Mouse (Mus musculus): ENCODE results near the gene Dock11. TPM values are rescaled to one million over a fixed set of nuclear protein-coding genes. Genes with fewer than 3 reads are reported as not detected.

Dock11 gene
- polyA plus RNA-seq, 1 experiment, result 10.7 TPM

GRCm38 (mm10) chrX:35963087-35963486, 74.5 kb downstream of the Dock11 start:
- H3K4me1 ChIP-seq (ENCODE audit: control insufficient read depth, insufficient read depth, low read length), result no peaks in the 10 kb centered on the region
- no peak overlapping the region for H3K4me3 ChIP-seq (replicated peaks; ENCODE audit: control insufficient read depth, low read depth, low read length)
- no peak overlapping the region for H3K27ac ChIP-seq (ENCODE audit: control insufficient read depth, insufficient read depth, low read depth, low read length, poor library complexity)
- TF ChIP-seq POLR2A (IDR thresholded peaks at IDR 0.05; ENCODE audit: borderline replicate concordance, control insufficient read depth, low read depth, low read length), result no peak
- no peak for TF ChIP-seq CTCF (IDR thresholded peaks at IDR 0.05; ENCODE audit: control insufficient read depth, insufficient read depth, low read length)
- WGBS, result 60% methylated on average over 6 of the region's 6 CpGs

GRCm38 (mm10) chrX:35969276-35969675, 80.6 kb downstream of the Dock11 start:
- TF ChIP-seq POLR2A (IDR thresholded peaks at IDR 0.05; ENCODE audit: borderline replicate concordance, control insufficient read depth, low read depth, low read length) (no peak), CTCF (IDR thresholded peaks at IDR 0.05; ENCODE audit: control insufficient read depth, insufficient read depth, low read length) (no peak)
- no peak overlapping the region for H3K4me3 ChIP-seq (replicated peaks; ENCODE audit: control insufficient read depth, low read depth, low read length)
- no peaks in the 10 kb centered on the region for H3K4me1 ChIP-seq (ENCODE audit: control insufficient read depth, insufficient read depth, low read length)
- WGBS, result 81% methylated on average over 1 of the region's 1 CpGs
- H3K27ac ChIP-seq (ENCODE audit: control insufficient read depth, insufficient read depth, low read depth, low read length, poor library complexity), result no peak overlapping the region

- 68% methylated on average over 5 of the region's 5 CpGs for WGBS
- H3K4me3 ChIP-seq (replicated peaks; ENCODE audit: control insufficient read depth, low read depth, low read length), result no peak overlapping the region
- H3K4me1 ChIP-seq (ENCODE audit: control insufficient read depth, insufficient read depth, low read length), result no peaks in the 10 kb centered on the region
- no peak for TF ChIP-seq CTCF (IDR thresholded peaks at IDR 0.05; ENCODE audit: control insufficient read depth, insufficient read depth, low read length)
- TF ChIP-seq POLR2A (IDR thresholded peaks at IDR 0.05; ENCODE audit: borderline replicate concordance, control insufficient read depth, low read depth, low read length), result no peak
- H3K27ac ChIP-seq (ENCODE audit: control insufficient read depth, insufficient read depth, low read depth, low read length, poor library complexity), result no peak overlapping the region
These were observed 88.0 kb downstream of the Dock11 start for GRCm38 (mm10) chrX:35976657-35977056.

GRCm38 (mm10) chrX:35987981-35988380, 99.3 kb downstream of the Dock11 start:
- H3K27ac ChIP-seq (ENCODE audit: control insufficient read depth, insufficient read depth, low read depth, low read length, poor library complexity), result no peak overlapping the region
- no peak for TF ChIP-seq CTCF (IDR thresholded peaks at IDR 0.05; ENCODE audit: control insufficient read depth, insufficient read depth, low read length)
- TF ChIP-seq POLR2A (IDR thresholded peaks at IDR 0.05; ENCODE audit: borderline replicate concordance, control insufficient read depth, low read depth, low read length), result no peak
- no peaks in the 10 kb centered on the region for H3K4me1 ChIP-seq (ENCODE audit: control insufficient read depth, insufficient read depth, low read length)
- 93% methylated on average over 1 of the region's 1 CpGs for WGBS
- H3K4me3 ChIP-seq (replicated peaks; ENCODE audit: control insufficient read depth, low read depth, low read length), result no peak overlapping the region

DNA sequence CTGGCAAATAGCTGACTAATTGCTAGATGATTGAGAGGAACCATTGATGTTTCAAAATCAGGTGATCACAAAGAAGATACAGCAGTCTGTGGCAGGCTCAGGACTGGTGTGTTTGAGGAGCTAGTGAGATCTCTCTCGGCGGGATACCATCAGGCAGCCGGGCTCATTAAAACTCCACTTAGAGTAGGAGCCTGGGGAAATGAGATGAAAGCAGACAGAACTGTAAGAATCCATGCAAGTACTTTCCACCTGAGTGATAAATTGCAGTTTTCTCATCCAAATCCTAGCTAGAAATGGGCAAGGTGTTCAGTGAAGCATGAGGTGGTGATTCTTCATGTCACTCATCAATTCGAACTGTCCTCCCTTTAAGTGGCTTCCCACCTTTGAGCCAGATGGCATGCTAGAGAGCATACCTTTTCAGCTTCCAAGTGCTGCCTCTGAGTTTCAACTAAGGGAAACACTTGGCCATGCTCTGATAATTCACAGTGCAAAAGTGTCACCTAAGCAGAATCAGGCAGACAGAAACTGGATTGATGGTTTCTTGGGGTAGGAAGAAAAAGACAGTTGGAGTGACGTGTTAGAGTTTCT, 102.0 kb downstream of the Dock11 start:
- TF ChIP-seq CTCF (IDR thresholded peaks at IDR 0.05; ENCODE audit: control insufficient read depth, insufficient read depth, low read length) (no peak), POLR2A (IDR thresholded peaks at IDR 0.05; ENCODE audit: borderline replicate concordance, control insufficient read depth, low read depth, low read length) (no peak)
- H3K27ac ChIP-seq (ENCODE audit: control insufficient read depth, insufficient read depth, low read depth, low read length, poor library complexity), result no peak overlapping the region
- 80% methylated on average over 5 of the region's 5 CpGs for WGBS
- no peak overlapping the region for H3K4me3 ChIP-seq (replicated peaks; ENCODE audit: control insufficient read depth, low read depth, low read length)
- no peaks in the 10 kb centered on the region for H3K4me1 ChIP-seq (ENCODE audit: control insufficient read depth, insufficient read depth, low read length)

DNA sequence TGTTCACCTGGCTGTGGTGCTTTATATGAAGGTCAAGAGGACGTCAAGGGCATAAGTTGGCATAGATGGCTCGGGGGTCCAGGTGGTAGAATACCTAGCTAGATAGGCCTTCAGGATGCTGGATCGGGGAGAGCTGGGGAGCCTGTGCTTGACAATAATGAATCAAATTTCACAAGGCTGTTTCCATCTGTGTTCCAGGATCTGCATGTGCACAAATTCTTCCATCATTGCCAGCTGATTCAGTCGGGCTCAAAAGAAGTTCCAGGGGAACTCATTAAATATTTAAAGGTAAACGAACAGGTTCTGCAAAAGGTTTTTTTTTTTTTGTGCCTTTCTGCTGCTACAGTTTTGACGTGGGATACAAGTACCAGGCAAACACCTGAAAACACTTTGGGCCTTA, 105.6 kb downstream of the Dock11 start:
- TF ChIP-seq POLR2A (IDR thresholded peaks at IDR 0.05; ENCODE audit: borderline replicate concordance, control insufficient read depth, low read depth, low read length) (no peak), CTCF (IDR thresholded peaks at IDR 0.05; ENCODE audit: control insufficient read depth, insufficient read depth, low read length) (no peak)
- Histone ChIP-seq H3K4me3 (replicated peaks; ENCODE audit: control insufficient read depth, low read depth, low read length) (no peak overlapping the region), H3K4me1 (ENCODE audit: control insufficient read depth, insufficient read depth, low read length) (no peaks in the 10 kb centered on the region), H3K27ac (ENCODE audit: control insufficient read depth, insufficient read depth, low read depth, low read length, poor library complexity) (no peak overlapping the region)
- WGBS, result 77% methylated on average over 6 of the region's 6 CpGs

GRCm38 (mm10) chrX:35997004-35997403, 108.4 kb downstream of the Dock11 start:
- Histone ChIP-seq H3K4me3 (replicated peaks; ENCODE audit: control insufficient read depth, low read depth, low read length) (no peak overlapping the region), H3K27ac (ENCODE audit: control insufficient read depth, insufficient read depth, low read depth, low read length, poor library complexity) (no peak overlapping the region), H3K4me1 (ENCODE audit: control insufficient read depth, insufficient read depth, low read length) (no peaks in the 10 kb centered on the region)
- WGBS, result 10% methylated on average over 2 of the region's 2 CpGs
- TF ChIP-seq POLR2A (IDR thresholded peaks at IDR 0.05; ENCODE audit: borderline replicate concordance, control insufficient read depth, low read depth, low read length) (no peak), CTCF (IDR thresholded peaks at IDR 0.05; ENCODE audit: control insufficient read depth, insufficient read depth, low read length) (no peak)

- no peak overlapping the region for H3K4me3 ChIP-seq (replicated peaks; ENCODE audit: control insufficient read depth, low read depth, low read length)
- TF ChIP-seq POLR2A (IDR thresholded peaks at IDR 0.05; ENCODE audit: borderline replicate concordance, control insufficient read depth, low read depth, low read length) (no peak), CTCF (IDR thresholded peaks at IDR 0.05; ENCODE audit: control insufficient read depth, insufficient read depth, low read length) (no peak)
- no peak overlapping the region for H3K27ac ChIP-seq (ENCODE audit: control insufficient read depth, insufficient read depth, low read depth, low read length, poor library complexity)
- WGBS, result 75% methylated on average over 5 of the region's 5 CpGs
- no peaks in the 10 kb centered on the region for H3K4me1 ChIP-seq (ENCODE audit: control insufficient read depth, insufficient read depth, low read length)
These were observed 109.3 kb downstream of the Dock11 start for GRCm38 (mm10) chrX:35997793-35998419.
